In genomic region chr15:10628131-10628979, GRCm38 (mm10) we compare ENCODE assay signal across 12 mouse cellular contexts.
DNase-seq lines count a peak whose midpoint lies in the region; ATAC-seq lines count a peak whose summit lies in the region.
"Had no signal": no experiment of that assay in that cellular context is flagged by ENCODE, and none has a peak within 500 bp of the region (broad histone marks: within the 10 kb centered on the region; RNA-seq: fewer than 3 reads in every experiment).

No protein-coding gene starts in this region.

- no peak overlapping the region for H3K4me3 ChIP-seq in hindbrain, embryonic 12.5 days
- H3K4me3 ChIP-seq in hindbrain, embryonic 14.5 days (replicated peaks; ENCODE audit: low read length): no peak overlapping the region
- H3K4me3 ChIP-seq in embryonic facial prominence, embryonic 10.5 days: no peak overlapping the region
- H3K4me3 ChIP-seq in limb, embryonic 11.5 days (ENCODE audit: low read depth, low read length): no peak overlapping the region
- H3K4me3 ChIP-seq: neural tube, embryonic 15.5 days had no signal

- peaks cover 19% of the 10 kb centered on the region for H3K4me1 ChIP-seq in hindbrain, embryonic 12.5 days
- H3K4me1 ChIP-seq in hindbrain, embryonic 14.5 days (replicated peaks; ENCODE audit: control insufficient read depth, insufficient read depth, low read length): no peaks in the 10 kb centered on the region
- H3K4me1 ChIP-seq in embryonic facial prominence, embryonic 10.5 days: peaks cover 84% of the 10 kb centered on the region
- peaks cover 41% of the 10 kb centered on the region for H3K4me1 ChIP-seq in limb, embryonic 11.5 days (ENCODE audit: control insufficient read depth, insufficient read depth, low read length)

- 75% methylated on average over 16 of the region's 16 CpGs for WGBS in hindbrain, embryonic 12.5 days
- 88% methylated on average over 16 of the region's 16 CpGs for WGBS in hindbrain, embryonic 14.5 days
- WGBS in embryonic facial prominence, embryonic 10.5 days: 36% methylated on average over 16 of the region's 16 CpGs
- WGBS in limb, embryonic 11.5 days: 22% methylated on average over 16 of the region's 16 CpGs

- H3K36me3 ChIP-seq in hindbrain, embryonic 12.5 days: peaks cover 10% of the 10 kb centered on the region
- H3K36me3 ChIP-seq in hindbrain, embryonic 14.5 days (replicated peaks; ENCODE audit: control insufficient read depth, insufficient read depth): no peaks in the 10 kb centered on the region
- H3K36me3 ChIP-seq in embryonic facial prominence, embryonic 10.5 days (replicated peaks): peaks cover 56% of the 10 kb centered on the region
- 0 out of 2 replicates have a peak, but pooled peaks cover 4% of the 10 kb centered on the region for H3K36me3 ChIP-seq in limb, embryonic 11.5 days (ENCODE audit: control insufficient read depth, insufficient read depth, low read length)
- H3K36me3 ChIP-seq: neural tube, embryonic 15.5 days had no signal

- peak overlapping the region; percentile 1; the same call in 1 of the 2 replicates for H3K27ac ChIP-seq in hindbrain, embryonic 12.5 days
- H3K27ac ChIP-seq in hindbrain, embryonic 14.5 days: no peak overlapping the region
- H3K27ac ChIP-seq in embryonic facial prominence, embryonic 10.5 days (replicated peaks): peak overlapping the region; percentile 79
- peak overlapping the region; percentile 86 for H3K27ac ChIP-seq in limb, embryonic 11.5 days (replicated peaks; ENCODE audit: low read depth, low read length)
- H3K27ac ChIP-seq: liver, embryonic 14.5 days; neural tube, embryonic 15.5 days had no signal

- no peak for DNase-seq in hindbrain, embryonic 14.5 days (ENCODE audit: low spot score)
- DNase-seq in 3T3-L1 (ENCODE audit: low read depth, low spot score): peak; percentile 27
- peak; percentile 79 for DNase-seq in embryonic facial prominence, embryonic 10.5 days (ENCODE audit: low spot score)
- DNase-seq in limb, embryonic 11.5 days (ENCODE audit: low spot score): peak; percentile 73
- no peak for DNase-seq in cerebellum, adult 8-10 months
- DNase-seq in urinary bladder, adult 18-20 months (ENCODE audit: low spot score in 2 of 2): no peak
- DNase-seq: cerebellum, postnatal 25 days; kidney, postnatal 14 days had no signal

- H3K4me2 ChIP-seq in hindbrain, embryonic 12.5 days (replicated peaks): no peak overlapping the region
- H3K4me2 ChIP-seq in hindbrain, embryonic 14.5 days (replicated peaks): no peak overlapping the region
- H3K4me2 ChIP-seq in limb, embryonic 11.5 days (ENCODE audit: low read depth, severe bottlenecking): no peak overlapping the region
- H3K4me2 ChIP-seq: neural tube, embryonic 15.5 days had no signal

- no peaks in the 10 kb centered on the region for H3K27me3 ChIP-seq in hindbrain, embryonic 12.5 days
- no peaks in the 10 kb centered on the region for H3K27me3 ChIP-seq in hindbrain, embryonic 14.5 days (ENCODE audit: control insufficient read depth, insufficient read depth, low read length)
- no peaks in the 10 kb centered on the region for H3K27me3 ChIP-seq in embryonic facial prominence, embryonic 10.5 days (replicated peaks; ENCODE audit: low read depth, poor library complexity, severe bottlenecking)
- H3K27me3 ChIP-seq in limb, embryonic 11.5 days (ENCODE audit: control insufficient read depth, insufficient read depth, low read length): no peaks in the 10 kb centered on the region
- H3K27me3 ChIP-seq: neural tube, embryonic 15.5 days had no signal

- no peak for ATAC-seq in hindbrain, embryonic 12.5 days (ENCODE audit: low FRiP score)
- ATAC-seq in hindbrain, embryonic 14.5 days (ENCODE audit: low FRiP score): no peak
- ATAC-seq in limb, embryonic 11.5 days (ENCODE audit: insufficient number of reproducible peaks, low FRiP score, low TSS enrichment, low read depth): peak; percentile 49
- ATAC-seq: activated CD4-positive, CD25-positive, alpha-beta regulatory T cell, adult 4 months had no signal

- H3K9ac ChIP-seq in hindbrain, embryonic 12.5 days: no peak overlapping the region
- no peak overlapping the region for H3K9ac ChIP-seq in hindbrain, embryonic 14.5 days
- H3K9ac ChIP-seq in limb, embryonic 11.5 days (ENCODE audit: low read length): no peak overlapping the region; the same call in 1 of the 2 replicates
- H3K9ac ChIP-seq: liver, embryonic 14.5 days; neural tube, embryonic 15.5 days had no signal

- H3K9me3 ChIP-seq in hindbrain, embryonic 12.5 days (replicated peaks): no peaks in the 10 kb centered on the region
- H3K9me3 ChIP-seq in hindbrain, embryonic 14.5 days (ENCODE audit: control insufficient read depth, low read length): no peaks in the 10 kb centered on the region
- H3K9me3 ChIP-seq in embryonic facial prominence, embryonic 10.5 days: no peaks in the 10 kb centered on the region
- no peaks in the 10 kb centered on the region for H3K9me3 ChIP-seq in limb, embryonic 11.5 days (ENCODE audit: control insufficient read depth, low read length)
- H3K9me3 ChIP-seq: neural tube, embryonic 15.5 days had no signal

Comparison
In these comparisons a context has a peak if more than half of its experiments do, and no peak if none do; other contexts are left out.
1. DNase-seq: peak in 3T3-L1 (single experiment), embryonic facial prominence, embryonic 10.5 days (single experiment) and limb, embryonic 11.5 days (single experiment); none in hindbrain, embryonic 14.5 days (single experiment), cerebellum, adult 8-10 months (single experiment) and urinary bladder, adult 18-20 months (0 of 2).